Mouse (Mus musculus) testis, adult 2 months (tissue): ENCODE data around the gene Kctd10.

Experiments
- CTCF ChIP-seq: fragments of 200-500 bp; IDR thresholded peaks from 2 replicates; pipeline ENCODE4 v1.5.1; 2012; ENCODE audit warnings: low read depth, mild to moderate bottlenecking, inconsistent platforms, low read length, moderate library complexity; ENCODE audit not compliant: control insufficient read depth, insufficient read depth, insufficient replicate concordance
- POLR2A ChIP-seq: fragments of 200-500 bp; IDR thresholded peaks from 2 replicates; pipeline ENCODE4 v1.6.1; 2012; ENCODE audit warnings: low read depth, mild to moderate bottlenecking, inconsistent platforms, low read length, moderate library complexity; ENCODE audit not compliant: control insufficient read depth

- TF ChIP-seq POLR2A (no peak), CTCF (no peak)
These were observed 6.7 kb downstream of the Kctd10 start for GRCm38 (mm10) chr5:114373581-114373980.
